Mouse (Mus musculus) neural tube, embryonic 12.5 days (tissue): ENCODE measurements around the gene Mapre1. TPM values are rescaled to one million over a fixed set of nuclear protein-coding genes. Genes with fewer than 3 reads are reported as not detected.
A peak's percentile ranks its signal among the peaks of the same experiment; 100 is the strongest.

ENCODE experiments used
- ATAC-seq: fragments of 200-750 bp; cut with Nextera tagmentation; 2 replicates; pipeline ENCODE4 v1.8.0; 2017; ENCODE audit warnings: low read depth, mild to moderate bottlenecking, moderate TSS enrichment, moderate library complexity; ENCODE audit not compliant: low FRiP score
- H3K27ac ChIP-seq: fragments of 300-500 bp; sonication (generic); 2 replicates; pipeline ENCODE4 v1.5.1; 2016
- H3K27me3 ChIP-seq: fragments of 300-500 bp; sonication (generic); replicated peaks from 2 replicates; pipeline ENCODE4 v1.6.1; 2016; ENCODE audit warnings: mild to moderate bottlenecking
- H3K36me3 ChIP-seq: fragments of 300-500 bp; sonication (generic); 2 replicates; pipeline ENCODE4 v1.6.1; 2016; ENCODE audit warnings: mild to moderate bottlenecking
- H3K4me1 ChIP-seq: fragments of 300-500 bp; sonication (generic); 2 replicates; pipeline ENCODE4 v1.6.1; 2016
- H3K4me2 ChIP-seq: fragments of 300-500 bp; sonication (generic); replicated peaks from 2 replicates; pipeline ENCODE4 v1.6.1; 2016; ENCODE audit warnings: mild to moderate bottlenecking
- H3K4me3 ChIP-seq: fragments of 300-500 bp; sonication (generic); 2 replicates; pipeline ENCODE4 v1.5.1; 2016
- H3K9ac ChIP-seq: fragments of 300-500 bp; sonication (generic); 2 replicates; pipeline ENCODE4 v1.6.1; 2016; ENCODE audit warnings: mild to moderate bottlenecking
- H3K9me3 ChIP-seq: fragments of 300-500 bp; sonication (generic); 2 replicates; pipeline ENCODE4 v1.6.1; 2016; ENCODE audit warnings: mild to moderate bottlenecking
- WGBS: fragments of 180-500 bp; shearing (Covaris S2); methylation state at CpG from one replicate; pipeline ENCODE4 v1.1.7; 2016; 5-methylcytosine and 5-hydroxymethylcytosine counted together
- polyA plus RNA-seq: library from polyadenylated mRNA; unstranded; fragments of >200 nt; fragmentation: Nextera tagmentation; extraction: Ambion mirVana; gene quantifications from 2 replicates; pipeline ENCODE4 v1.2.1, GENCODE M21; 2016

The Mapre1 gene
- polyA plus RNA-seq, 1 experiment from 2014 or later: 422 TPM

GRCm38 (mm10) chr2:153725291-153725690, 15.8 kb upstream of the Mapre1 start:
- Histone ChIP-seq H3K9ac (no peak overlapping the region), H3K4me3 (no peak overlapping the region), H3K4me1 (no peaks in the 10 kb centered on the region), H3K36me3 (no peaks in the 10 kb centered on the region), H3K4me2 (no peak overlapping the region), H3K27me3 (no peaks in the 10 kb centered on the region), H3K9me3 (no peaks in the 10 kb centered on the region), H3K27ac (no peak overlapping the region)
- 87% methylated on average over 4 of the region's 4 CpGs for WGBS
- ATAC-seq: no peak

GRCm38 (mm10) chr2:153734033-153734432, 7.0 kb upstream of the Mapre1 start:
- no peaks in the 10 kb centered on the region for H3K27me3 ChIP-seq
- H3K4me2 ChIP-seq: no peak overlapping the region
- WGBS: 80% methylated on average over 4 of the region's 4 CpGs
- H3K9me3 ChIP-seq: no peaks in the 10 kb centered on the region
- no peaks in the 10 kb centered on the region for H3K4me1 ChIP-seq
- no peaks in the 10 kb centered on the region for H3K36me3 ChIP-seq
- no peak overlapping the region for H3K27ac ChIP-seq
- no peak for ATAC-seq
- no peak overlapping the region for H3K4me3 ChIP-seq
- H3K9ac ChIP-seq: no peak overlapping the region

- peak; percentile 89 for ATAC-seq
- H3K4me3 ChIP-seq: peak overlapping the region; percentile 82
- peak overlapping the region; percentile 83 for H3K4me2 ChIP-seq
- H3K9ac ChIP-seq: peak overlapping the region; percentile 91
- no peaks in the 10 kb centered on the region for H3K9me3 ChIP-seq
- H3K4me1 ChIP-seq: peaks cover 41% of the 10 kb centered on the region
- H3K27me3 ChIP-seq: no peaks in the 10 kb centered on the region
- H3K27ac ChIP-seq: peak overlapping the region; percentile 82
- under 1% methylated on average over 55 of the region's 56 CpGs for WGBS
- peaks cover 2% of the 10 kb centered on the region; the same call in 1 of the 2 replicates for H3K36me3 ChIP-seq
Measured at GRCm38 (mm10) chr2:153741437-153742065, 477 bp downstream of the Mapre1 start.

GRCm38 (mm10) chr2:153747994-153748393, 6.9 kb downstream of the Mapre1 start:
- ATAC-seq: no peak
- H3K4me1 ChIP-seq: peaks cover 26% of the 10 kb centered on the region
- H3K27me3 ChIP-seq: no peaks in the 10 kb centered on the region
- no peak overlapping the region for H3K4me2 ChIP-seq
- no peak overlapping the region for H3K4me3 ChIP-seq
- H3K9me3 ChIP-seq: no peaks in the 10 kb centered on the region
- peaks cover 33% of the 10 kb centered on the region for H3K36me3 ChIP-seq
- no peak overlapping the region for H3K27ac ChIP-seq
- H3K9ac ChIP-seq: no peak overlapping the region

- ATAC-seq: no peak
- Histone ChIP-seq H3K36me3 (peaks cover 33% of the 10 kb centered on the region), H3K4me2 (no peak overlapping the region), H3K27me3 (no peaks in the 10 kb centered on the region), H3K27ac (no peak overlapping the region), H3K9ac (no peak overlapping the region), H3K4me3 (no peak overlapping the region), H3K9me3 (no peaks in the 10 kb centered on the region), H3K4me1 (peaks cover 8% of the 10 kb centered on the region; the same call in 1 of the 2 replicates)
- 92% methylated on average over 2 of the region's 2 CpGs for WGBS
Measured at GRCm38 (mm10) chr2:153750363-153750762, 9.3 kb downstream of the Mapre1 start.

- no peaks in the 10 kb centered on the region for H3K9me3 ChIP-seq
- H3K4me1 ChIP-seq: no peaks in the 10 kb centered on the region
- no peak for ATAC-seq
- H3K27ac ChIP-seq: no peak overlapping the region
- peaks cover 90% of the 10 kb centered on the region for H3K36me3 ChIP-seq
- no peaks in the 10 kb centered on the region for H3K27me3 ChIP-seq
- no peak overlapping the region for H3K4me2 ChIP-seq
- 92% methylated on average over 5 of the region's 5 CpGs for WGBS
- H3K4me3 ChIP-seq: no peak overlapping the region
- no peak overlapping the region for H3K9ac ChIP-seq
Measured at GRCm38 (mm10) chr2:153762121-153762520, 21.0 kb downstream of the Mapre1 start.

- Histone ChIP-seq H3K9me3 (no peaks in the 10 kb centered on the region), H3K4me3 (no peak overlapping the region), H3K27me3 (no peaks in the 10 kb centered on the region), H3K36me3 (peaks cover 58% of the 10 kb centered on the region), H3K9ac (no peak overlapping the region), H3K27ac (no peak overlapping the region), H3K4me2 (no peak overlapping the region), H3K4me1 (no peaks in the 10 kb centered on the region)
- WGBS: 65% methylated on average over 6 of the region's 6 CpGs
- no peak for ATAC-seq
Measured at GRCm38 (mm10) chr2:153767484-153767883, 26.4 kb downstream of the Mapre1 start.

- Histone ChIP-seq H3K4me3 (no peak overlapping the region), H3K27ac (no peak overlapping the region), H3K9ac (no peak overlapping the region), H3K4me1 (no peaks in the 10 kb centered on the region), H3K9me3 (no peaks in the 10 kb centered on the region), H3K36me3 (peaks cover 53% of the 10 kb centered on the region), H3K4me2 (no peak overlapping the region), H3K27me3 (no peaks in the 10 kb centered on the region)
- ATAC-seq: no peak
- WGBS: 91% methylated on average over 2 of the region's 2 CpGs
Measured at GRCm38 (mm10) chr2:153768881-153769280, 27.8 kb downstream of the Mapre1 start.

GRCm38 (mm10) chr2:153772950-153773349, 31.9 kb downstream of the Mapre1 start:
- Histone ChIP-seq H3K27me3 (no peaks in the 10 kb centered on the region), H3K27ac (no peak overlapping the region), H3K9ac (no peak overlapping the region), H3K4me2 (no peak overlapping the region), H3K4me3 (no peak overlapping the region), H3K36me3 (peaks cover 26% of the 10 kb centered on the region), H3K9me3 (no peaks in the 10 kb centered on the region), H3K4me1 (no peaks in the 10 kb centered on the region)
- 94% methylated on average over 4 of the region's 4 CpGs for WGBS
- no peak for ATAC-seq

GRCm38 (mm10) chr2:153775472-153775871, 34.4 kb downstream of the Mapre1 start:
- H3K27me3 ChIP-seq: no peaks in the 10 kb centered on the region
- peaks cover 18% of the 10 kb centered on the region for H3K36me3 ChIP-seq
- no peak overlapping the region for H3K4me2 ChIP-seq
- no peaks in the 10 kb centered on the region for H3K9me3 ChIP-seq
- no peak overlapping the region for H3K9ac ChIP-seq
- 99% methylated on average over 4 of the region's 4 CpGs for WGBS
- H3K4me1 ChIP-seq: peaks cover 12% of the 10 kb centered on the region
- no peak overlapping the region for H3K27ac ChIP-seq
- H3K4me3 ChIP-seq: no peak overlapping the region
- no peak for ATAC-seq

- Histone ChIP-seq H3K4me1 (peaks cover 12% of the 10 kb centered on the region), H3K4me2 (peak overlapping the region; percentile 60), H3K27ac (no peak overlapping the region), H3K9me3 (no peaks in the 10 kb centered on the region), H3K27me3 (no peaks in the 10 kb centered on the region), H3K36me3 (peaks cover 5% of the 10 kb centered on the region; the same call in 1 of the 2 replicates), H3K4me3 (0 out of 2 replicates have a peak overlapping the region, but pooled peaks have one; percentile 5), H3K9ac (peak overlapping the region; percentile 14; the same call in 1 of the 2 replicates)
- 16% methylated on average over 24 of the region's 24 CpGs for WGBS
- peak; percentile 68 for ATAC-seq
Measured at GRCm38 (mm10) chr2:153778638-153779362, 37.7 kb downstream of the Mapre1 start.

- Histone ChIP-seq H3K4me1 (peaks cover 12% of the 10 kb centered on the region), H3K27me3 (no peaks in the 10 kb centered on the region), H3K9me3 (no peaks in the 10 kb centered on the region), H3K27ac (no peak within 1 kb of the TSS), H3K4me3 (0 out of 2 replicates have a peak within 1 kb of the TSS, but pooled peaks have one; percentile 5), H3K4me2 (peak within 1 kb of the TSS; percentile 60), H3K9ac (peak within 1 kb of the TSS; percentile 14; the same call in 1 of the 2 replicates), H3K36me3 (no peaks in the 10 kb centered on the region)
- ATAC-seq: no peak
- 55% methylated on average over 12 of the region's 12 CpGs for WGBS
Measured at GRCm38 (mm10) chr2:153779394-153779981, 38.4 kb downstream of the Mapre1 start, which contains the start of gene Efcab8. Gene Efcab8, plus strand, starts transcription at chr2:153779931.
